Mouse (Mus musculus) kidney, embryonic 14.5 days (tissue): ENCODE measurements around the gene Rassf4. TPM values are rescaled to one million over a fixed set of nuclear protein-coding genes. Genes with fewer than 3 reads are reported as not detected.

ENCODE experiments used
- ATAC-seq: fragments of 200-750 bp; cut with Nextera tagmentation; 2 replicates; pipeline ENCODE4 v1.8.0; 2017; ENCODE audit warnings: moderate number of reproducible peaks, mild to moderate bottlenecking, moderate TSS enrichment, moderate library complexity; ENCODE audit not compliant: low FRiP score, low TSS enrichment
- H3K27ac ChIP-seq: fragments of 300-500 bp; sonication (generic); 2 replicates; pipeline ENCODE4 v1.5.1; 2014; ENCODE audit warnings: low read depth, mild to moderate bottlenecking, low read length, moderate library complexity, mixed read lengths
- H3K27me3 ChIP-seq: fragments of 300-500 bp; sonication (generic); 2 replicates; pipeline ENCODE4 v1.6.1; 2014; ENCODE audit warnings: mild to moderate bottlenecking, low read length; ENCODE audit not compliant: control insufficient read depth, insufficient read depth
- H3K36me3 ChIP-seq: fragments of 300-500 bp; sonication (generic); 2 replicates; pipeline ENCODE4 v1.6.1; 2014; ENCODE audit warnings: low read length, mixed read lengths; ENCODE audit not compliant: control insufficient read depth, insufficient read depth
- H3K4me1 ChIP-seq: fragments of 300-500 bp; sonication (generic); 2 replicates; pipeline ENCODE4 v1.6.1; 2014; ENCODE audit warnings: low read length, mixed read lengths; ENCODE audit not compliant: control insufficient read depth, insufficient read depth
- H3K4me2 ChIP-seq: fragments of 300-500 bp; sonication (generic); replicated peaks from 2 replicates; pipeline ENCODE4 v1.6.1; 2014; ENCODE audit warnings: low read depth, mild to moderate bottlenecking, low read length
- H3K4me3 ChIP-seq: fragments of 300-500 bp; sonication (generic); 2 replicates; pipeline ENCODE4 v1.5.1; 2014; ENCODE audit warnings: mild to moderate bottlenecking, low read length
- H3K9ac ChIP-seq: fragments of 300-500 bp; sonication (generic); 2 replicates; pipeline ENCODE4 v1.6.1; 2014; ENCODE audit warnings: low read depth, mild to moderate bottlenecking, low read length, moderate library complexity
- H3K9me3 ChIP-seq: fragments of 300-500 bp; sonication (generic); 2 replicates; pipeline ENCODE4 v1.6.1; 2016; ENCODE audit warnings: low read length; ENCODE audit not compliant: control insufficient read depth
- WGBS: fragments of 180-500 bp; shearing (Covaris S2); extraction: QIAGEN DNeasy Blood & Tissue Kit; methylation state at CpG from one replicate; pipeline ENCODE4 v1.1.7; 2014; 5-methylcytosine and 5-hydroxymethylcytosine counted together
- polyA plus RNA-seq: library from polyadenylated mRNA; unstranded; fragments of >200 nt; fragmentation: Nextera tagmentation; extraction: Ambion mirVana; gene quantifications from 2 replicates; pipeline ENCODE4 v1.2.1, GENCODE M21; 2014

The Rassf4 gene
- 5.4 and 7.8 TPM in 2 replicates for polyA plus RNA-seq

DNA sequence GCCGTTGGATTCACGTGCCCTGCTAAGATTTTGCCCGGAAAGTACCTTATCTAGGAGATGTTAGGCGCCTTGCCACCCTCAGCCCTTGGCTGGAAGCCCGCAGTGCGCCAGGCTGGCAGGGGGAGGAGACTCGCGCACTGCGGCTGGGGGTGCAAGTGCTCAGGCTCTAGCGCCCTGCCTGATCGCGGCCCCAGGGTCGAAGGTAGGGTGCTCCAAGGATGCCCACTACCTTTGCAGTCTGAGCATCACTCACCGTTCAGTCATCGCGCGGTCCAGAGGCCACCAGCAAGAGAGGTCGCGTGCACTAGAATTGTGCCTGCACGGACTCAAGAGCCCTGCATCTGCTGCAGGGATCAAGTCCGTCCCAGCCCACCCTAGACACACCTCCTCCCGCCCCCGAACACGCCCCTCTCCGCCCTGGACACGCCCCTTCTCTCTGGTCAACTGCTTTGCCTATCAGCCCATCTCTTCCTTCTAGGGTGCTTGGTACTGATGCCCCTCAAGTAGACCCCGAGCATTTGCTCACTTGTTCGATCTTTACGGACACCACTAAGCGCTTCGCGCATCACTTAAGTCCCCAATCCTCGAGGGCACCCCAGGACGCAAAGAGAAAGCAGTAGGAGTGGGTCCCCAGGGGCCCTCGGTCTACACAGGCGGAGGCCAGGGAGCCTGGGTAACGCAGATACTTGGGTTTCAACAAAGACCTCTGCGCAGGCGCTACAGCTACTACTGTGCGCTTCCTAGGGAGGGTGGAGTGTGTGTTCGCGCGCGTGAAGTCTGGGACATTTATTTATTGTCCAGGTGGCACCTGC, at the start of gene Rassf4:
Gene Rassf4 (minus strand): TSS at position 482 of the 812 bp plus-strand sequence.
- WGBS: under 1% methylated on average over 44 of the region's 44 CpGs
- Histone ChIP-seq H3K36me3 (no peaks in the 10 kb centered on the region), H3K9ac (peak within 1 kb of the TSS; percentile 47; the same call in 1 of the 2 replicates), H3K4me2 (peak within 1 kb of the TSS; percentile 90), H3K4me1 (peaks cover 16% of the 10 kb centered on the region; the same call in 1 of the 2 replicates), H3K9me3 (no peaks in the 10 kb centered on the region), H3K4me3 (peak within 1 kb of the TSS; percentile 47), H3K27me3 (no peaks in the 10 kb centered on the region), H3K27ac (peak within 1 kb of the TSS; percentile 19; the same call in 1 of the 2 replicates)
- ATAC-seq: peak; percentile 92

DNA sequence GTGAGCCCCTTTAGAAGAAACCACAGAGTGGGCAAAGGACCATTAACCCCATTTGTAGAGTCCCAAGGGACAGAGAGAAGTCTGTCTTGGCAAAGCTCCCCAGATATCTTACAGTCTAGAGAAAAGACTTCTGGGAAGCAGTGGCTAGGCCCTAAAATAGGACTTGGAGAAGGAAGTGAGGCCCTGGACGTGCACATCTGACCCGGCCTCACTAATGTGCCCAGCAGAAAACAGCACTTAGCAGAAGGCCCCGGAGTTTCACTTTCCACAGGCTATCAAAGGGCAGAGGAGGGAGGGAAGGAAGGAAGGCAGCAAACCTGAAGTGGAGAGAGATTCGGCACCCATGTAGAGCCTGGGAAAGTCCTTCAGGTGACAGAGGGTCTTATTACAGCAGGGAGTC, 45.2 kb upstream of the Rassf4 start:
- H3K4me2 ChIP-seq: no peak overlapping the region
- no peak overlapping the region for H3K27ac ChIP-seq
- ATAC-seq: no peak
- H3K4me1 ChIP-seq: 0 out of 2 replicates have a peak, but pooled peaks cover 4% of the 10 kb centered on the region
- H3K9ac ChIP-seq: no peak overlapping the region
- H3K9me3 ChIP-seq: no peaks in the 10 kb centered on the region
- no peaks in the 10 kb centered on the region for H3K36me3 ChIP-seq
- no peaks in the 10 kb centered on the region for H3K27me3 ChIP-seq
- 69% methylated on average over 4 of the region's 4 CpGs for WGBS
- no peak overlapping the region for H3K4me3 ChIP-seq

DNA sequence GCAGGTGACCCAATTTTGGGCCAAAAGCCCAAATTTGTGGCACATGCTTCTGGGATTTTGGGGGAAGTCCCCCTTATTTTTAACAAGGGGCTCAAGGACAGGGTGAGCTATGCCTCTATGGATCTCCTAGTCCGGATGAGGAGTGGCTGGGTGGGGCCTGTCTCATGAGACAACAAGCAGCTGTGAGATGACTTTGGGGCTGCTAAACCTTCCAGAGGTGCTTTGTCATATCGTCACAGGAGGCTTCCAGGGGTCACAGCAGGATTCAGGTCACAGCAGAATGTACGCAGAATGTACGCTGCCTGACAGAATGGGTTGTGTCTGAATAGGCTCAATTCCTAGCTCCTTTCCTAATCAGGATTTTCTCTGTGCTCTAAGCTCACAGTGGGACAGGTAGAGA, 44.6 kb upstream of the Rassf4 start:
- no peaks in the 10 kb centered on the region for H3K27me3 ChIP-seq
- H3K27ac ChIP-seq: no peak overlapping the region
- ATAC-seq: no peak
- H3K9ac ChIP-seq: no peak overlapping the region
- no peak overlapping the region for H3K4me3 ChIP-seq
- no peak overlapping the region for H3K4me2 ChIP-seq
- no peaks in the 10 kb centered on the region for H3K36me3 ChIP-seq
- no peaks in the 10 kb centered on the region for H3K9me3 ChIP-seq
- H3K4me1 ChIP-seq: 0 out of 2 replicates have a peak, but pooled peaks cover 4% of the 10 kb centered on the region
- 74% methylated on average over 4 of the region's 4 CpGs for WGBS

DNA sequence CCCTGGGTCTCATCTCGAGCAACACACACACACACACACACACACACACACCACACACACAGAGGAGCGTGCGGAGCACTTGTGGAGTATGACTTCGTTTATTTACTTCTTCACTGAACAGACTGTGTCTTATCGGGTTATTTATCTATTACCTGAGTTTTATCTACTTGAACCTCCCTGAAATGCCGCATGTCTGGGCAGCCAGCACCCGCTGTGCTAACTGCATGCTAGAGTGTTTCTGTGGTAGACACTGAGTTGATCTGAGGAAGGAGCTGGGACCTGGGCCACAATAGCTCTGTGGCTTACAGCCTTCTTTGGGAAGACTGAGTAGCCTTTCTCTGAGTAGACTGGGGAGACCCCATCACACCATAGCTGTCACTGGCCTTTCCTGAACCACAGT, 44.1 kb upstream of the Rassf4 start:
- no peak for ATAC-seq
- Histone ChIP-seq H3K4me2 (no peak overlapping the region), H3K27me3 (no peaks in the 10 kb centered on the region), H3K4me3 (no peak overlapping the region), H3K4me1 (0 out of 2 replicates have a peak, but pooled peaks cover 4% of the 10 kb centered on the region), H3K27ac (no peak overlapping the region), H3K36me3 (no peaks in the 10 kb centered on the region), H3K9me3 (no peaks in the 10 kb centered on the region), H3K9ac (no peak overlapping the region)
- WGBS: 86% methylated on average over 7 of the region's 7 CpGs

DNA sequence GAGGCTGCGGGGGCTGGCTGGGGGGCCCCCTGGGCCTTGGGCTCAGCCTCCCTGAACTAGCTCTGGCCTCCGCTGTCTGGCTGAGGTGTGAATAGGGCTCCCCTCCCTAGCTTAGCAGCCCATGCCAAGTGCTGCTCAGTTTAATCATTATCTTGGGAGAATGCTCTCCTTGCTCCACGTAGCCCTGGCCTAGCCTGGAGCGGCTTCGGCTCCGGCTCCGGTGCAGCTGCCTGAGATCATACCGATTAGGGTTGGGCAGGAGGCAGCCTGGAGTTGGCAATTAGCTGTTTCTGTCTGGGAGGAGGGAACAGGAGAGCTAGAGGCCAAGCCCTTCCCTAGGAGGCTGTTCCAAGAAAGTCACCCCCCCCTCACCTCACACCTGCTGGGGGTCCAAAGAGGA, 42.9 kb upstream of the Rassf4 start, which contains the start of gene Tmem72:
Gene Tmem72 (minus strand): TSS at position 248 of the 400 bp plus-strand sequence.
- Histone ChIP-seq H3K9me3 (no peaks in the 10 kb centered on the region), H3K4me1 (0 out of 2 replicates have a peak, but pooled peaks cover 4% of the 10 kb centered on the region), H3K9ac (no peak within 1 kb of the TSS), H3K27me3 (no peaks in the 10 kb centered on the region), H3K27ac (no peak within 1 kb of the TSS), H3K4me3 (no peak within 1 kb of the TSS), H3K4me2 (0 out of 2 replicates have a peak within 1 kb of the TSS, but pooled peaks have one; percentile 15), H3K36me3 (no peaks in the 10 kb centered on the region)
- ATAC-seq: peak; percentile 92
- 70% methylated on average over 8 of the region's 8 CpGs for WGBS

DNA sequence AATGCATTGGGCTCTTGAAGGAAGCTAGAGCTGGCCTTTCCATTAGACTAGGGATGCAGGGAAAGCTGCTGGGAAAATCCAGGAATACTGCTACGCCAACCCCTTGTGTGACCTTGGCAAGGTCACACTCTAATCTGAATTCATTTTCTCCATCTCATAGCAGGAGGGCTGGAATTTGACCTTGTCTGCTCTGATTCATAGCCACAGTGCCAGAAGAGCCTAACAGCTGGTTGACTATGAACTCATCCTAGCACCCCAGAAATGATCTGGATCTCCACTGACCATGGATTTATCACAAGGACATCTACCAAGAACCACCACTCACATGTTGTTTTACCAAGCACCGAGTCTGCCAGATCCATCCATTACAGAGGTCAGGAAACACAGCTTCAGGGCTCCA, 41.4 kb upstream of the Rassf4 start:
- Histone ChIP-seq H3K4me1 (0 out of 2 replicates have a peak, but pooled peaks cover 4% of the 10 kb centered on the region), H3K4me2 (no peak overlapping the region), H3K9ac (no peak overlapping the region), H3K4me3 (no peak overlapping the region), H3K27me3 (no peaks in the 10 kb centered on the region), H3K27ac (no peak overlapping the region), H3K36me3 (no peaks in the 10 kb centered on the region), H3K9me3 (no peaks in the 10 kb centered on the region)
- ATAC-seq: no peak
- WGBS: 70% methylated on average over 2 of the region's 2 CpGs

DNA sequence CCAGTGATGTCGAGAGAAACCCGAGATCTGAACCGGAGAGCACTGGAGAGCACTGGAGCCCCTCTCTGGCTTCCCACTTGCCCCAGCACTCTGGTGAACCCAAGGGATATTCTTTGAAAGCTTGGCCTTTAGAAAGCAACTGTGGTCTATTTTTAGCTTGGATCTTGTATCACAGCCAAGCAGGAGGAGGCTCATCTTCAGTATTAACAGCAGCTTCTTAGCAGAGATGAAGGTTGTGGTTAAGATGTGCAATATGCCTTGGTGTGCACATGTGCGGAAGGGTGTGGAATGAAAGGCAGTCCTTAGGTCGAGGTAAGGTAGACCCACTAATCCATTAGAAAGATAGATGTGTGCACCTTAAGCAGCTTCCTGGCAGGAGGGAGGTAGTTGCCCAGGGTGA, 40.8 kb upstream of the Rassf4 start:
- H3K27me3 ChIP-seq: no peaks in the 10 kb centered on the region
- 67% methylated on average over 5 of the region's 5 CpGs for WGBS
- 0 out of 2 replicates have a peak, but pooled peaks cover 4% of the 10 kb centered on the region for H3K4me1 ChIP-seq
- H3K9ac ChIP-seq: no peak overlapping the region
- no peak overlapping the region for H3K4me2 ChIP-seq
- no peak overlapping the region for H3K4me3 ChIP-seq
- H3K36me3 ChIP-seq: no peaks in the 10 kb centered on the region
- ATAC-seq: no peak
- no peak overlapping the region for H3K27ac ChIP-seq
- H3K9me3 ChIP-seq: no peaks in the 10 kb centered on the region

DNA sequence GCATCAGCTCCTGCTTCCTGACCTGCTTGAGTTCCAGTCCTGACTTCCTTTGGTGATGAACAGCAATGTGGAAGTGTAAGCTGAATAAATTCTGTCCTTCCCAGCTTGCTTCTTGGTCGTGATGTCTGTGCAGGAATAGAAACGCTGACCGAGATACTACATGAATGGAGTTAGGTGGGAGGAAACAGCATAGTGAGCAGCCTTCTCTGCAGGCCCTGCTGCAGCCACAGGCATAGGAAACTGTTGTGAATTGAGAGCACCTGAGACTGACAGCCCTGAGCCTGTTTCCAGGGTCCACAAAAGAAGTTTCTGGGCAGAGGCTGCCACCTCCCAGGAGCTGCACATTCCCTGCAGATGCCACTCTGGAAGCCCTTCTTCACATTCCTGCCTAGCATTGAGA, 40.2 kb upstream of the Rassf4 start:
- Histone ChIP-seq H3K4me2 (no peak overlapping the region), H3K27me3 (no peaks in the 10 kb centered on the region), H3K4me1 (0 out of 2 replicates have a peak, but pooled peaks cover 4% of the 10 kb centered on the region), H3K36me3 (no peaks in the 10 kb centered on the region), H3K9ac (no peak overlapping the region), H3K27ac (no peak overlapping the region), H3K4me3 (no peak overlapping the region), H3K9me3 (no peaks in the 10 kb centered on the region)
- no peak for ATAC-seq
- 85% methylated on average over 3 of the region's 3 CpGs for WGBS

DNA sequence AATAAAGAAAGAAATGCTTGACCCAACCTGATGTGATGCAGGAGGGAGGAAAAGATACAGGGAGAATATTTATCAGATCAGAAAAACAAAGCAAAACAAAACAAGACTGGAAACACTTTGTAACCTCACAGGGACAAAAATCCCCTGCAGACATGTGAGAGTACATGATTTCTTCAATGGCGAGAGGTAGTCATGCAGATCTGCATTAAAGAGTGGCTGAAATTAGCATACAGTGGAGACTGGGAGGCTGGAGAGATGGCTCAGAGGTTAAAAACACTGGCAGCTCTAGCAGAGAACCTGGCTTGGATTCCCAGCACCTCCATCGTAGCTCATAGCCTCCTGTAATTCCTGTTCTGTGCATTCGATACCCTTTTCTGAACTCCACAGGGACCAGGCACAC, 38.8 kb upstream of the Rassf4 start:
- ATAC-seq: no peak
- Histone ChIP-seq H3K9me3 (no peaks in the 10 kb centered on the region), H3K9ac (no peak overlapping the region), H3K27ac (no peak overlapping the region), H3K4me2 (no peak overlapping the region), H3K4me3 (no peak overlapping the region), H3K36me3 (no peaks in the 10 kb centered on the region), H3K4me1 (no peaks in the 10 kb centered on the region), H3K27me3 (no peaks in the 10 kb centered on the region)
- WGBS: 84% methylated on average over 3 of the region's 3 CpGs
